Mouse (Mus musculus) left cerebral cortex, postnatal 14 days (tissue): ENCODE data around the gene Dram2. TPM values are rescaled to one million over a fixed set of nuclear protein-coding genes. Genes with fewer than 3 reads are reported as not detected.
"Not testable (repeated sequence)": the region's sequence is repeated elsewhere in the genome, so short reads cannot be mapped to it uniquely, and the experiment has no call there.

Experiments
- DNase-seq, 2 experiments: peaks; one replicate each; pipeline ENCODE4 v3.0.0; 2021 to 2022; ENCODE audit warnings: low spot score in 2 of 2, mixed read lengths in 1 of 2
- intact Hi-C: fragments of 180-260 bp; cut with DNase I; formaldehyde crosslinking; loops from one replicate; pipeline ENCODE4 v1.15.1; 2025
- long read RNA-seq, 2 experiments: library from polyadenylated mRNA; stranded (forward); transcript quantifications; one replicate each; pipeline ENCODE4 v2.0.0; 2021
- total RNA-seq, 2 experiments: library from RNA; stranded (reverse); gene quantifications; 2 replicates each; pipeline ENCODE4 v1.2.3; 2021

Gene Dram2
- 10 to 100 TPM; 33.1 to 37.7 TPM for total RNA-seq
- long read RNA-seq, experiment 1, transcript Dram2-202 (9 exons, 3,271 nt): major isoform, 10 of 21 reads
- long read RNA-seq, experiment 1, partial matches to known transcripts: 0 of 21 reads
- long read RNA-seq, experiment 1, other reads (novel, unspliced or antisense): 8 of 21 reads
- long read RNA-seq, experiment 2, transcript Dram2-202 (9 exons, 3,271 nt): major isoform, 9 of 22 reads
- long read RNA-seq, experiment 2, partial matches to known transcripts: 0 of 22 reads
- long read RNA-seq, experiment 2, other reads (novel, unspliced or antisense): 13 of 22 reads

- DNase-seq: peak; percentile 93 to 97
- intact Hi-C loops: loop anchor here (10.0 kb wide), 1 partner anchor 177 kb away; no protein-coding TSS in a partner anchor
These were observed at the start of gene Dram2, which contains the start of gene Cept1 for GRCm38 (mm10) chr3:106547171-106547923. Gene Dram2, plus strand, starts transcription at chr3:106547798. Gene Cept1, minus strand, starts transcription at chr3:106547802.

GRCm38 (mm10) chr3:106500510-106500909 is 47.1 kb upstream of the Dram2 start:
- no peak for DNase-seq
- intact Hi-C loops: no loop called here

DNA sequence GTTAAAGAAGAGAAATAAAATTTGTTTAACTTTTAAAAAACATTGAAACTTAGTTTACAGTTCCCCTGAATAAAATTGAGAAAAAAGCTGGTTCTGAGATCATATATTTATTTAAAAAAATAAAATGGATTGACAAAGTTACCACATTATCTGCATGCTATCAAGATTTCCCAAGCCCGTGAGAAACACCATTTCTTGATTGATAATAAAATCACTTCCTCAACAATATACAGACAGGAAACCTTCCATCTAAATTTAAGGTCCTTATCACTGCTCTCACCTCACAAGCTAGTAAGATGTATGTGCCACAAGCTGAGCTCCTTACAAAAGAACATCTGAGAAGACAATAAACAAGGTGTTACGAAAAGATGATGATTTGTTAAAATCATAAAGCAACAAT is 44.7 kb upstream of the Dram2 start:
- DNase-seq: no peak
- intact Hi-C loops: no loop called here

DNA sequence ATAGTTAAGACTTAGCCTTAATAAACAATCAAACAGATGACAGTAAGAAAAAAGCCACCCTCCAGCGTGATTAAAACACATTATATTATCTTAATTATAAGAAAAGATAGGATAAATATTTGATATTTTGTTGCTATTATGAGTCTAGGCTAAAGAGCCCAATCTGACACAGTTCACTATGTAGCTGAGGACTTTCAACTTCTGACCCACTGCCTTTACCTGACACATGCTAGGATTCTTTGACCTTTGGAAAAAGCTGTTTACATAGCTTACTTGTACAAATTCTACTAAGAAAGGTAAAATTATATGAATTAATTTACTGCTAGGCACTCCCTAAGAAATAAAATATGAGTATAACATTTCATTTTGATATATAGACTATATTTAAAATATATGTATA is 36.9 kb upstream of the Dram2 start:
- DNase-seq: no peak
- intact Hi-C loops: no loop called here

GRCm38 (mm10) chr3:106515016-106515415 is 32.6 kb upstream of the Dram2 start:
- intact Hi-C loops: no loop called here
- no peak for DNase-seq

GRCm38 (mm10) chr3:106522730-106523129 is 24.9 kb upstream of the Dram2 start:
- intact Hi-C loops: no loop called here
- no peak for DNase-seq

- intact Hi-C loops: no loop called here
- no peak for DNase-seq
These were observed 21.2 kb upstream of the Dram2 start for GRCm38 (mm10) chr3:106526411-106526810.

GRCm38 (mm10) chr3:106528032-106528431 is 19.6 kb upstream of the Dram2 start:
- no peak for DNase-seq
- intact Hi-C loops: no loop called here

- no peak for DNase-seq
- intact Hi-C loops: no loop called here
These were observed 14.3 kb upstream of the Dram2 start for GRCm38 (mm10) chr3:106533277-106533676.

- intact Hi-C loops: loop anchor here (10.0 kb wide), 1 partner anchor 180 kb away; no protein-coding TSS in a partner anchor
- DNase-seq: no peak
These were observed 2.8 kb upstream of the Dram2 start for GRCm38 (mm10) chr3:106544721-106545316.

- intact Hi-C loops: loop anchor here (10.0 kb wide), 1 partner anchor 177 kb away; no protein-coding TSS in a partner anchor
- DNase-seq: peak; percentile 5 to 14
These were observed 434 bp downstream of the Dram2 start for GRCm38 (mm10) chr3:106547924-106548539.

GRCm38 (mm10) chr3:106548971-106549370 is 1.4 kb downstream of the Dram2 start:
- intact Hi-C loops: loop anchor here (10.0 kb wide), 1 partner anchor 176 kb away; no protein-coding TSS in a partner anchor
- DNase-seq: no peak

- intact Hi-C loops: no loop called here
- peak in 1 of 2 experiments; percentile 14 for DNase-seq
These were observed 5.8 kb downstream of the Dram2 start for GRCm38 (mm10) chr3:106553411-106553810.

DNA sequence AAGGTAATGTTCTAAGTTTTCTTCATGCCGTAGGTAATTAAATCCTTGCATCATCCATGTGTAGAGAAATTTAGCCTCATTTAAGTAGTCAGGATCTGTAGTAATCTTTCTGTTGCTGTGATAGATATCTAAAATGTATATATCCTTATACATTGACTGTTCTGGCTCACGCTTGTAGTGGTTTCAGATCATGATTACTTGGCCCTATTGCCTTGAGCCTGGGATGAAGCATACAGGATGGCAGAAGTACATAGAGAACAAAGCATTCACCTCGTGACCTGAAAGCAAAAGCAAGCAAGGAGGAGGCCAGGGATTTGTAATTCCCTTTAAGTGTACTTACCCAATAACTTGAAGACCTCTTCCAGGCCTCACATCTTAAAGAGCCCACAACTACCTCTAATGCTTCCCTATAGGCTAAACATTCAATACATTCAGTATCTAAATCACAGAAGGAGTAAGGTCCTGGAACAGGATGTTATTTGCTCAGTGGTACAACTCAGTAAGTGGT is 8.2 kb downstream of the Dram2 start:
- no peak for DNase-seq
- intact Hi-C loops: no loop called here

DNA sequence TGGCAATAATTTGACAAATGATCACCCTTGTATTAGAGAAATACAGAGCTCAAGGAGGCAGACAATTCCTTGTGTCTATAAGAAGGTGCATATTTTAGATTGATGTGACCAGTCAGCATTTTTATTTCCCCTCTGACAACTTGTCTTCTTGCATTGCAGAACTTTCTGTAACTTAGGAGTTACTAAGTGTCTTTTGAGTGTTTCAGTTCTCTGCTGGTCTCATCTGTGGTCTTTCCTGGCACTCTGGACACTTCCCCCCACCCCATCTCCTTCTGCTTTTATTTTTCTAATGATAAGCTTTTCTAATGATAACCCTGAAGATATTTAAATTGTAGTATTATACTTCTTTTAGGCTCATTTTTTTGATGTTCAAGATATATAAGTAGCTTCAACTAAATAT is 10.7 kb downstream of the Dram2 start:
- no peak for DNase-seq
- intact Hi-C loops: no loop called here

DNA sequence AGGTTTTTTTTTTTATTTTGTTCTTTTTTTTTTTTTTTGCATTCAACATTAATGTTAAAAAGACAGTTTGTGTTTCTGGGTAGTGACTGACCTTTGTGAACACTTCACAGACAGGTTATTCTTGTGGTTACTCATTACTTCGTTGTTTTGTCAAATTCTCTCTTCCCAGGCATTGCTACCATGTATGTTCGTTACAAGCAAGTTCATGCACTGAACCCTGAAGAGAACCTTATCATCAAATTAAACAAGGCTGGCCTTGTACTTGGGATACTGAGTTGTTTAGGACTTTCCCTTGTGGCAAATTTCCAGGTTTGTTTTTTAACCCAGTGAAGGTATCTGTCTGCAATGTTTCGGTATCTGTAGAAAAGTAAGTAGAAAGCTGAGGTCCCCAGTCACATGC is 18.3 kb downstream of the Dram2 start:
- intact Hi-C loops: no loop called here
- DNase-seq: no peak

GRCm38 (mm10) chr3:106573191-106573590 is 25.6 kb downstream of the Dram2 start:
- intact Hi-C loops: no loop called here
- DNase-seq: no peak

GRCm38 (mm10) chr3:106579296-106579695 is 31.7 kb downstream of the Dram2 start:
- DNase-seq: no peak
- intact Hi-C loops: no loop called here

- DNase-seq, intact Hi-C loops: not testable (repeated sequence)
These were observed 46.0 kb downstream of the Dram2 start for GRCm38 (mm10) chr3:106593631-106594030.

GRCm38 (mm10) chr3:106618103-106618502 is 70.5 kb downstream of the Dram2 start:
- intact Hi-C loops: no loop called here

More at GRCm38 (mm10) chr3:106618103-106618502, 70.5 kb downstream of the Dram2 start:
- no peak for DNase-seq
